Mouse (Mus musculus) forebrain, embryonic 12.5 days (tissue): ENCODE measurements around the gene Kndc1. TPM values are rescaled to one million over a fixed set of nuclear protein-coding genes. Genes with fewer than 3 reads are reported as not detected.

Experiments
- ATAC-seq: fragments of 200-750 bp; cut with Nextera tagmentation; 2 replicates; pipeline ENCODE4 v1.8.0; 2017; ENCODE audit warnings: moderate TSS enrichment; ENCODE audit not compliant: low FRiP score
- H3K27ac ChIP-seq: fragments of 300-500 bp; sonication (generic); 2 replicates; pipeline ENCODE4 v1.5.1; 2016; ENCODE audit warnings: mild to moderate bottlenecking
- H3K27me3 ChIP-seq: fragments of 300-500 bp; sonication (generic); 2 replicates; pipeline ENCODE4 v1.6.1; 2016; ENCODE audit warnings: mild to moderate bottlenecking
- H3K36me3 ChIP-seq: fragments of 300-500 bp; sonication (generic); replicated peaks from 2 replicates; pipeline ENCODE4 v1.6.1; 2016; ENCODE audit warnings: mild to moderate bottlenecking
- H3K4me1 ChIP-seq: fragments of 300-500 bp; sonication (generic); 2 replicates; pipeline ENCODE4 v1.6.1; 2016
- H3K4me2 ChIP-seq: fragments of 300-500 bp; sonication (generic); 2 replicates; pipeline ENCODE4 v1.6.1; 2016; ENCODE audit warnings: mild to moderate bottlenecking, moderate library complexity
- H3K4me3 ChIP-seq: fragments of 300-500 bp; sonication (generic); replicated peaks from 2 replicates; pipeline ENCODE4 v1.5.1; 2016; ENCODE audit warnings: mild to moderate bottlenecking
- H3K9ac ChIP-seq: fragments of 300-500 bp; sonication (generic); 2 replicates; pipeline ENCODE4 v1.6.1; 2016; ENCODE audit warnings: mild to moderate bottlenecking
- H3K9me3 ChIP-seq: fragments of 300-500 bp; sonication (generic); 2 replicates; pipeline ENCODE4 v1.6.1; 2016
- WGBS: fragments of 180-500 bp; shearing (Covaris S2); methylation state at CpG from one replicate; pipeline ENCODE4 v1.1.7; 2016; 5-methylcytosine and 5-hydroxymethylcytosine counted together
- polyA plus RNA-seq: library from polyadenylated mRNA; unstranded; fragments of >200 nt; fragmentation: Nextera tagmentation; extraction: Ambion mirVana; gene quantifications from 2 replicates; pipeline ENCODE4 v1.2.1, GENCODE M21; 2016

Gene Kndc1
- polyA plus RNA-seq, 1 experiment from 2014 or later, result 1.3 TPM

- Histone ChIP-seq H3K4me2 (no peak overlapping the region), H3K36me3 (no peaks in the 10 kb centered on the region), H3K27me3 (peaks cover 27% of the 10 kb centered on the region), H3K27ac (no peak overlapping the region), H3K4me1 (no peaks in the 10 kb centered on the region), H3K9me3 (no peaks in the 10 kb centered on the region), H3K4me3 (no peak overlapping the region), H3K9ac (no peak overlapping the region)
- no peak for ATAC-seq
- 66% methylated on average over 11 of the region's 11 CpGs for WGBS
Observed at GRCm38 (mm10) chr7:139957437-139957836, 62.9 kb downstream of the Kndc1 start.

- Histone ChIP-seq H3K4me2 (no peak overlapping the region), H3K9ac (no peak overlapping the region), H3K4me3 (no peak overlapping the region), H3K9me3 (no peaks in the 10 kb centered on the region), H3K4me1 (no peaks in the 10 kb centered on the region), H3K27me3 (peaks cover 26% of the 10 kb centered on the region), H3K36me3 (no peaks in the 10 kb centered on the region), H3K27ac (no peak overlapping the region)
- no peak for ATAC-seq
- 33% methylated on average over 11 of the region's 11 CpGs for WGBS
Observed at GRCm38 (mm10) chr7:139957958-139958357, 63.5 kb downstream of the Kndc1 start.

GRCm38 (mm10) chr7:139961141-139961540 lies 66.6 kb downstream of the Kndc1 start:
- H3K36me3 ChIP-seq, result no peaks in the 10 kb centered on the region
- no peak overlapping the region for H3K9ac ChIP-seq
- H3K9me3 ChIP-seq, result no peaks in the 10 kb centered on the region
- H3K27me3 ChIP-seq, result peaks cover 13% of the 10 kb centered on the region
- no peaks in the 10 kb centered on the region for H3K4me1 ChIP-seq
- ATAC-seq, result no peak
- H3K27ac ChIP-seq, result no peak overlapping the region
- no peak overlapping the region for H3K4me3 ChIP-seq
- WGBS, result 86% methylated on average over 10 of the region's 10 CpGs
- H3K4me2 ChIP-seq, result no peak overlapping the region

GRCm38 (mm10) chr7:139963814-139964213 lies 69.3 kb downstream of the Kndc1 start:
- Histone ChIP-seq H3K4me3 (no peak overlapping the region), H3K9ac (no peak overlapping the region), H3K27me3 (peaks cover 15% of the 10 kb centered on the region), H3K27ac (no peak overlapping the region), H3K4me1 (no peaks in the 10 kb centered on the region), H3K4me2 (no peak overlapping the region), H3K36me3 (no peaks in the 10 kb centered on the region), H3K9me3 (no peaks in the 10 kb centered on the region)
- 55% methylated on average over 4 of the region's 4 CpGs for whole genome bisulfite sequencing
- no peak for ATAC-seq

- Histone ChIP-seq H3K4me3 (no peak overlapping the region), H3K27me3 (peaks cover 28% of the 10 kb centered on the region), H3K9ac (no peak overlapping the region), H3K4me1 (peaks cover 3% of the 10 kb centered on the region; the same call in 1 of the 2 replicates), H3K9me3 (no peaks in the 10 kb centered on the region), H3K36me3 (no peaks in the 10 kb centered on the region), H3K4me2 (no peak overlapping the region), H3K27ac (no peak overlapping the region)
- WGBS, result 7% methylated on average over 4 of the region's 4 CpGs
- no peak for ATAC-seq
Observed at GRCm38 (mm10) chr7:139967175-139967574, 72.7 kb downstream of the Kndc1 start.

- H3K27me3 ChIP-seq, result peaks cover 28% of the 10 kb centered on the region
- WGBS, result 42% methylated on average over 5 of the region's 5 CpGs
- no peak for ATAC-seq
Observed at GRCm38 (mm10) chr7:139968428-139968827, 73.9 kb downstream of the Kndc1 start.

GRCm38 (mm10) chr7:139969348-139970130 lies 75.0 kb downstream of the Kndc1 start:
- ATAC-seq, result no peak; the same call in 1 of the 2 replicates
- 33% methylated on average over 10 of the region's 10 CpGs for WGBS
- H3K36me3 ChIP-seq, result no peaks in the 10 kb centered on the region
- H3K27ac ChIP-seq, result no peak overlapping the region
- H3K4me1 ChIP-seq, result peaks cover 3% of the 10 kb centered on the region; the same call in 1 of the 2 replicates
- H3K9me3 ChIP-seq, result no peaks in the 10 kb centered on the region
- H3K4me2 ChIP-seq, result no peak overlapping the region
- peaks cover 32% of the 10 kb centered on the region for H3K27me3 ChIP-seq
- no peak overlapping the region for H3K9ac ChIP-seq
- no peak overlapping the region for H3K4me3 ChIP-seq

More at GRCm38 (mm10) chr7:139968428-139968827, 73.9 kb downstream of the Kndc1 start:
- Histone ChIP-seq H3K36me3 (no peaks in the 10 kb centered on the region), H3K4me3 (no peak overlapping the region), H3K4me1 (peaks cover 3% of the 10 kb centered on the region; the same call in 1 of the 2 replicates), H3K4me2 (no peak overlapping the region), H3K9me3 (no peaks in the 10 kb centered on the region), H3K9ac (no peak overlapping the region), H3K27ac (no peak overlapping the region)

- no peak overlapping the region for H3K4me2 ChIP-seq
- H3K9me3 ChIP-seq, result no peaks in the 10 kb centered on the region
- H3K36me3 ChIP-seq, result no peaks in the 10 kb centered on the region
- WGBS, result 89% methylated on average over 10 of the region's 10 CpGs
- H3K27ac ChIP-seq, result no peak overlapping the region
- no peak overlapping the region for H3K9ac ChIP-seq
- ATAC-seq, result no peak
- peaks cover 35% of the 10 kb centered on the region for H3K27me3 ChIP-seq
- no peak overlapping the region for H3K4me3 ChIP-seq
- peaks cover 3% of the 10 kb centered on the region; the same call in 1 of the 2 replicates for H3K4me1 ChIP-seq
Observed at GRCm38 (mm10) chr7:139970216-139970919, 75.9 kb downstream of the Kndc1 start.

- 72% methylated on average over 5 of the region's 5 CpGs for WGBS
- Histone ChIP-seq H3K4me2 (no peak overlapping the region), H3K4me1 (peaks cover 3% of the 10 kb centered on the region; the same call in 1 of the 2 replicates), H3K9me3 (no peaks in the 10 kb centered on the region), H3K36me3 (no peaks in the 10 kb centered on the region), H3K9ac (no peak overlapping the region), H3K4me3 (no peak overlapping the region), H3K27ac (no peak overlapping the region), H3K27me3 (peaks cover 40% of the 10 kb centered on the region)
- no peak for ATAC-seq
Observed at GRCm38 (mm10) chr7:139970979-139971378, 76.5 kb downstream of the Kndc1 start.

- Histone ChIP-seq H3K4me3 (no peak overlapping the region), H3K27ac (no peak overlapping the region), H3K4me1 (peaks cover 3% of the 10 kb centered on the region; the same call in 1 of the 2 replicates), H3K9ac (no peak overlapping the region), H3K36me3 (no peaks in the 10 kb centered on the region), H3K9me3 (no peaks in the 10 kb centered on the region), H3K27me3 (peaks cover 45% of the 10 kb centered on the region), H3K4me2 (no peak overlapping the region)
- WGBS, result 70% methylated on average over 6 of the region's 6 CpGs
- no peak for ATAC-seq
Observed at GRCm38 (mm10) chr7:139971436-139971835, 76.9 kb downstream of the Kndc1 start.

GRCm38 (mm10) chr7:139972923-139973331 lies 78.4 kb downstream of the Kndc1 start:
- Histone ChIP-seq H3K4me1 (peaks cover 6% of the 10 kb centered on the region), H3K9me3 (no peaks in the 10 kb centered on the region), H3K36me3 (no peaks in the 10 kb centered on the region), H3K4me2 (no peak overlapping the region), H3K4me3 (no peak overlapping the region), H3K27ac (no peak overlapping the region), H3K9ac (no peak overlapping the region), H3K27me3 (peaks cover 52% of the 10 kb centered on the region)
- no peak for ATAC-seq

- H3K4me1 ChIP-seq, result peaks cover 14% of the 10 kb centered on the region
- no peaks in the 10 kb centered on the region for H3K9me3 ChIP-seq
- no peaks in the 10 kb centered on the region for H3K36me3 ChIP-seq
- no peak overlapping the region for H3K4me2 ChIP-seq
- H3K27ac ChIP-seq, result no peak overlapping the region
- no peak overlapping the region for H3K4me3 ChIP-seq
- no peak for ATAC-seq
- H3K27me3 ChIP-seq, result peaks cover 47% of the 10 kb centered on the region
- H3K9ac ChIP-seq, result no peak overlapping the region
- 87% methylated on average over 10 of the region's 10 CpGs for WGBS
Observed at GRCm38 (mm10) chr7:139974307-139974706, 79.8 kb downstream of the Kndc1 start.
